ENCODE assay signal across 9 mouse cellular contexts in genomic region chr19:23961516-23961915, GRCm38 (mm10).
DNase-seq lines count a peak whose midpoint lies in the region; ATAC-seq and TF ChIP-seq lines count a peak whose summit lies in the region.
"Had no signal": no experiment of that assay in that cellular context is flagged by ENCODE, and none has a peak within 500 bp of the region (broad histone marks: within the 10 kb centered on the region; RNA-seq: fewer than 3 reads in every experiment).

No protein-coding gene starts in this region.

- H3K4me3 ChIP-seq in cortical plate, adult 2 months (ENCODE audit: insufficient read depth, low read length), result no peak overlapping the region
- no peak overlapping the region for H3K4me3 ChIP-seq in kidney, embryonic 16.5 days (ENCODE audit: low read length)
- H3K4me3 ChIP-seq in liver, postnatal 0 days (ENCODE audit: low read depth, low read length), result no peak overlapping the region
- no peak overlapping the region for H3K4me3 ChIP-seq in neural tube, embryonic 15.5 days (replicated peaks)
- H3K4me3 ChIP-seq: embryonic facial prominence, embryonic 12.5 days had no signal

- peak; percentile 94 for TF ChIP-seq CTCF in cortical plate, adult 2 months (IDR thresholded peaks at IDR 0.05; ENCODE audit: extremely low read depth, insufficient read depth, low read length)
- TF ChIP-seq CTCF in liver, postnatal 0 days (IDR thresholded peaks at IDR 0.05; ENCODE audit: low read depth), result peak; percentile 91

- DNase-seq in spleen, adult 18-20 months, result peak; percentile 10 to 50
- DNase-seq in spleen, adult 12 weeks (ENCODE audit: low spot score), result no peak
- peak; percentile 66 for DNase-seq in heart, adult 8-10 months (ENCODE audit: low spot score)
- peak; percentile 69 for DNase-seq in liver, postnatal 0 days
- DNase-seq in thymus, postnatal 36 days, result peak; percentile 40 to 44

- no peaks in the 10 kb centered on the region for H3K36me3 ChIP-seq in kidney, embryonic 16.5 days (ENCODE audit: insufficient read depth, low read length)
- H3K36me3 ChIP-seq in liver, postnatal 0 days (replicated peaks; ENCODE audit: insufficient read depth, low read length), result no peaks in the 10 kb centered on the region
- H3K36me3 ChIP-seq in neural tube, embryonic 15.5 days, result no peaks in the 10 kb centered on the region
- H3K36me3 ChIP-seq: embryonic facial prominence, embryonic 12.5 days had no signal

- TF ChIP-seq EP300 in liver, postnatal 0 days (IDR thresholded peaks at IDR 0.05; ENCODE audit: low read depth), result no peak

- H3K4me1 ChIP-seq in cortical plate, adult 2 months (ENCODE audit: control insufficient read depth, insufficient read depth, low read length), result no peaks in the 10 kb centered on the region
- H3K4me1 ChIP-seq in kidney, embryonic 16.5 days (ENCODE audit: insufficient read depth, low read length), result peaks cover 23% of the 10 kb centered on the region
- no peaks in the 10 kb centered on the region for H3K4me1 ChIP-seq in liver, postnatal 0 days (ENCODE audit: insufficient read depth)
- peaks cover 25% of the 10 kb centered on the region for H3K4me1 ChIP-seq in neural tube, embryonic 15.5 days

- TF ChIP-seq POLR2A in cortical plate, adult 2 months (IDR thresholded peaks at IDR 0.05; ENCODE audit: extremely low read depth, insufficient read depth, low read length), result no peak

- H3K4me2 ChIP-seq in kidney, embryonic 16.5 days (replicated peaks; ENCODE audit: low read depth, low read length), result 0 out of 2 replicates have a peak overlapping the region, but pooled peaks have one; percentile 9
- H3K4me2 ChIP-seq in liver, postnatal 0 days (ENCODE audit: low read depth, low read length), result no peak overlapping the region
- H3K4me2 ChIP-seq in neural tube, embryonic 15.5 days, result no peak overlapping the region
- H3K4me2 ChIP-seq: embryonic facial prominence, embryonic 12.5 days had no signal

- H3K27ac ChIP-seq in cortical plate, adult 2 months (ENCODE audit: insufficient read depth, low read length), result no peak overlapping the region
- no peak overlapping the region for H3K27ac ChIP-seq in kidney, embryonic 16.5 days (ENCODE audit: low read length)
- no peak overlapping the region for H3K27ac ChIP-seq in liver, postnatal 0 days (ENCODE audit: low read depth)
- no peak overlapping the region for H3K27ac ChIP-seq in neural tube, embryonic 15.5 days (replicated peaks)
- H3K27ac ChIP-seq: embryonic facial prominence, embryonic 12.5 days had no signal

- no peak overlapping the region for H3K9ac ChIP-seq in kidney, embryonic 16.5 days (replicated peaks; ENCODE audit: low read length)
- H3K9ac ChIP-seq in liver, postnatal 0 days (replicated peaks), result no peak overlapping the region
- H3K9ac ChIP-seq in neural tube, embryonic 15.5 days (replicated peaks), result no peak overlapping the region
- H3K9ac ChIP-seq: embryonic facial prominence, embryonic 12.5 days had no signal

- H3K27me3 ChIP-seq in kidney, embryonic 16.5 days (ENCODE audit: insufficient read depth, low read length), result no peaks in the 10 kb centered on the region; the same call in 1 of the 2 replicates
- no peaks in the 10 kb centered on the region for H3K27me3 ChIP-seq in liver, postnatal 0 days (ENCODE audit: insufficient read depth, low read length)
- H3K27me3 ChIP-seq in neural tube, embryonic 15.5 days (replicated peaks), result no peaks in the 10 kb centered on the region
- H3K27me3 ChIP-seq: embryonic facial prominence, embryonic 12.5 days had no signal

- WGBS in kidney, embryonic 16.5 days, result 3% methylated on average over 8 of the region's 8 CpGs
- WGBS in liver, postnatal 0 days (ENCODE audit: insufficient replicate concordance), result 2% methylated on average over 8 of the region's 8 CpGs
- WGBS in neural tube, embryonic 15.5 days, result under 1% methylated on average over 8 of the region's 8 CpGs

- ATAC-seq in kidney, embryonic 16.5 days (ENCODE audit: low FRiP score, low TSS enrichment), result no peak
- ATAC-seq in liver, postnatal 0 days, result no peak
- peak; percentile 78 for ATAC-seq in neural tube, embryonic 15.5 days (ENCODE audit: low FRiP score)

- H3K9me3 ChIP-seq in kidney, embryonic 16.5 days (ENCODE audit: low read length), result no peaks in the 10 kb centered on the region
- H3K9me3 ChIP-seq in liver, postnatal 0 days (ENCODE audit: low read length), result no peaks in the 10 kb centered on the region
- H3K9me3 ChIP-seq in neural tube, embryonic 15.5 days (replicated peaks), result no peaks in the 10 kb centered on the region
- H3K9me3 ChIP-seq: embryonic facial prominence, embryonic 12.5 days had no signal
